Mouse (Mus musculus): ENCODE data around the gene 4930469K13Rik.
"Not testable (repeated sequence)": the region's sequence is repeated elsewhere in the genome, so short reads cannot be mapped to it uniquely, and the experiment has no call there.

The 4930469K13Rik gene

GRCm38 (mm10) chr11:34098422-34098821 is at the start of gene 4930469K13Rik:
Gene 4930469K13Rik, minus strand, starts transcription at chr11:34098554.
- in situ Hi-C loops (cut with MboI; ENCODE audit: low pct_unique_long_range_greater_than_20kb in 1 of 2, low sequenced_read_pairs in 2 of 2, unreplicated experiment in 1 of 2) = no loop called here

- in situ Hi-C loops (cut with MboI; ENCODE audit: low pct_unique_long_range_greater_than_20kb in 1 of 2, low sequenced_read_pairs in 2 of 2, unreplicated experiment in 1 of 2) = no loop called here
These were observed 48.6 kb upstream of the 4930469K13Rik start for GRCm38 (mm10) chr11:34146934-34147333.

GRCm38 (mm10) chr11:34144421-34144820 is 46.1 kb upstream of the 4930469K13Rik start:
- in situ Hi-C loops (cut with MboI; ENCODE audit: low pct_unique_long_range_greater_than_20kb in 1 of 2, low sequenced_read_pairs in 2 of 2, unreplicated experiment in 1 of 2) = loop anchor here in 1 of 2 experiments (5.0 kb wide), 1 partner anchor 73 kb away; no protein-coding TSS in a partner anchor

GRCm38 (mm10) chr11:34143984-34144383 is 45.6 kb upstream of the 4930469K13Rik start:
- in situ Hi-C loops (cut with MboI; ENCODE audit: low pct_unique_long_range_greater_than_20kb in 1 of 2, low sequenced_read_pairs in 2 of 2, unreplicated experiment in 1 of 2) = loop anchor here in 1 of 2 experiments (5.0 kb wide), 1 partner anchor 73 kb away; no protein-coding TSS in a partner anchor

GRCm38 (mm10) chr11:34139296-34139695 is 40.9 kb upstream of the 4930469K13Rik start:
- in situ Hi-C loops (cut with MboI; ENCODE audit: low pct_unique_long_range_greater_than_20kb in 1 of 2, low sequenced_read_pairs in 2 of 2, unreplicated experiment in 1 of 2) = no loop called here

- in situ Hi-C loops (cut with MboI; ENCODE audit: low pct_unique_long_range_greater_than_20kb in 1 of 2, low sequenced_read_pairs in 2 of 2, unreplicated experiment in 1 of 2) = no loop called here
These were observed 30.1 kb upstream of the 4930469K13Rik start for GRCm38 (mm10) chr11:34128412-34128811.

GRCm38 (mm10) chr11:34125727-34126126 is 27.4 kb upstream of the 4930469K13Rik start:
- in situ Hi-C loops (cut with MboI; ENCODE audit: low pct_unique_long_range_greater_than_20kb in 1 of 2, low sequenced_read_pairs in 2 of 2, unreplicated experiment in 1 of 2) = not testable (repeated sequence)

- in situ Hi-C loops (cut with MboI; ENCODE audit: low pct_unique_long_range_greater_than_20kb in 1 of 2, low sequenced_read_pairs in 2 of 2, unreplicated experiment in 1 of 2) = no loop called here
These were observed 26.5 kb upstream of the 4930469K13Rik start for GRCm38 (mm10) chr11:34124852-34125251.

GRCm38 (mm10) chr11:34123147-34123546 is 24.8 kb upstream of the 4930469K13Rik start:
- in situ Hi-C loops (cut with MboI; ENCODE audit: low pct_unique_long_range_greater_than_20kb in 1 of 2, low sequenced_read_pairs in 2 of 2, unreplicated experiment in 1 of 2) = no loop called here

- in situ Hi-C loops (cut with MboI; ENCODE audit: low pct_unique_long_range_greater_than_20kb in 1 of 2, low sequenced_read_pairs in 2 of 2, unreplicated experiment in 1 of 2) = no loop called here
These were observed 20.0 kb upstream of the 4930469K13Rik start for GRCm38 (mm10) chr11:34118319-34118718.

GRCm38 (mm10) chr11:34117581-34117980 is 19.2 kb upstream of the 4930469K13Rik start:
- in situ Hi-C loops (cut with MboI; ENCODE audit: low pct_unique_long_range_greater_than_20kb in 1 of 2, low sequenced_read_pairs in 2 of 2, unreplicated experiment in 1 of 2) = no loop called here

GRCm38 (mm10) chr11:34116572-34117135 is 18.3 kb upstream of the 4930469K13Rik start:
- in situ Hi-C loops (cut with MboI; ENCODE audit: low pct_unique_long_range_greater_than_20kb in 1 of 2, low sequenced_read_pairs in 2 of 2, unreplicated experiment in 1 of 2) = no loop called here

GRCm38 (mm10) chr11:34113760-34114159 is 15.4 kb upstream of the 4930469K13Rik start:
- in situ Hi-C loops (cut with MboI; ENCODE audit: low pct_unique_long_range_greater_than_20kb in 1 of 2, low sequenced_read_pairs in 2 of 2, unreplicated experiment in 1 of 2) = no loop called here

GRCm38 (mm10) chr11:34112781-34113380 is 14.5 kb upstream of the 4930469K13Rik start:
- in situ Hi-C loops (cut with MboI; ENCODE audit: low pct_unique_long_range_greater_than_20kb in 1 of 2, low sequenced_read_pairs in 2 of 2, unreplicated experiment in 1 of 2) = no loop called here

GRCm38 (mm10) chr11:34111940-34112339 is 13.6 kb upstream of the 4930469K13Rik start:
- in situ Hi-C loops (cut with MboI; ENCODE audit: low pct_unique_long_range_greater_than_20kb in 1 of 2, low sequenced_read_pairs in 2 of 2, unreplicated experiment in 1 of 2) = no loop called here

- in situ Hi-C loops (cut with MboI; ENCODE audit: low pct_unique_long_range_greater_than_20kb in 1 of 2, low sequenced_read_pairs in 2 of 2, unreplicated experiment in 1 of 2) = no loop called here
These were observed 10.9 kb upstream of the 4930469K13Rik start for GRCm38 (mm10) chr11:34109260-34109659.

- in situ Hi-C loops (cut with MboI; ENCODE audit: low pct_unique_long_range_greater_than_20kb in 1 of 2, low sequenced_read_pairs in 2 of 2, unreplicated experiment in 1 of 2) = no loop called here
These were observed 6.6 kb upstream of the 4930469K13Rik start for GRCm38 (mm10) chr11:34104919-34105318.

GRCm38 (mm10) chr11:34101827-34102226 is 3.5 kb upstream of the 4930469K13Rik start:
- in situ Hi-C loops (cut with MboI; ENCODE audit: low pct_unique_long_range_greater_than_20kb in 1 of 2, low sequenced_read_pairs in 2 of 2, unreplicated experiment in 1 of 2) = no loop called here

- in situ Hi-C loops (cut with MboI; ENCODE audit: low pct_unique_long_range_greater_than_20kb in 1 of 2, low sequenced_read_pairs in 2 of 2, unreplicated experiment in 1 of 2) = no loop called here
These were observed 11.3 kb downstream of the 4930469K13Rik start for GRCm38 (mm10) chr11:34087064-34087463.

GRCm38 (mm10) chr11:34086164-34086751 is 12.1 kb downstream of the 4930469K13Rik start:
- in situ Hi-C loops (cut with MboI; ENCODE audit: low pct_unique_long_range_greater_than_20kb in 1 of 2, low sequenced_read_pairs in 2 of 2, unreplicated experiment in 1 of 2) = no loop called here

Measured in mouse embryonic stem cell (cell line).